Mouse (Mus musculus) ES-E14 (cell line): ENCODE results near the gene Prtg.

ENCODE experiments used
- CHD2 ChIP-seq: IDR thresholded peaks from 2 replicates; pipeline ENCODE4 v1.6.1; 2014; ENCODE audit warnings: mild to moderate bottlenecking, low read depth, low read length, inconsistent platforms
- HCFC1 ChIP-seq: IDR thresholded peaks from 2 replicates; pipeline ENCODE4 v1.6.1; 2012; ENCODE audit warnings: low read length, inconsistent platforms, borderline replicate concordance; ENCODE audit not compliant: insufficient read depth

GRCm38 (mm10) chr9:72944286-72944685, 137.6 kb downstream of the Prtg start:
- TF ChIP-seq HCFC1, result no peak
- TF ChIP-seq CHD2, result no peak
